Comparison of ENCODE assay signal across 8 mouse cellular contexts in the genomic region with DNA sequence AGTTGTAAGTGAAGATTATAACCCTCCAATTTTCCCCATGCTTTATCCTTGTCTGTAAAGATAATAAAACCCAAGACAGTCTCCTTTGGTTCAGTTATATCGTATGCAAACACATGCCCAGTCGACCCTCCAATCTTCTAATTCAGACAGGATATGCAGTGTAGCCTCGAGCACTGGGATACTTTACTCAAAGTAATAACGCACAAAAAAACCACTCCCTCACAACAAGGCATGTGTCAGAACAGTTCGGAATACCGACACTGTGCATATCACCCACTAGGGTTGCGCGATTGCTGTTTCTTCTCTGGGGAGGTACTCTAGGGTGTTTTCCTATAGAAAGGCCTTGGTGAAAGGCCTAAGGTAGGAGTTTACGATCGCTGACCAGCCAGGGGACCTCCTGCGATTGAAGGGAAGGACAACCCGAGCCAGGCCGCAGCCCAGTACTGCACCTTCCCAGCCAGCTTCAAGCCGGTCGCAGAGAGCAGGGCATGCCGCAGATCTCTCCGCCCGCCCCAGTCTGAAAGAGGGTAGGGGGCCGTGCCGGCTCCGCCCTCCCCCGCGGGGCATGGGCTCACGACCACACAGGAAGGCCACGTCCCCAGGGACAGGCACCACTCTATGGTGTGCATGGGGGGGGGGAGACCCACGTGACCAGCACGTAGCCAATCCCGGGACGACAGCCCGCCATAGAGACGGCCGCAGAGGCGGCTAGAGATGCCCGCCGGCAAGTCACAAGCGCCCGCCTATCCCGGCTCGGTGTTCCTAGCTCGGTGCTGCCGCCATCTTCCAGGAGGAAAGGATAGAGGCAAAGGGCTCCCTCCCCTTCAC. TPM values are rescaled to one million over a fixed set of nuclear protein-coding genes. Genes with fewer than 3 reads are reported as not detected.
A peak's percentile ranks its signal among the peaks of the same experiment; 100 is the strongest.
DNase-seq lines count a peak whose midpoint lies in the region; ATAC-seq lines count a peak whose summit lies in the region.

No protein-coding gene starts in this region.

- ATAC-seq in megakaryocyte progenitor cell, adult 5-6 weeks (replicated peaks; ENCODE audit: poor library complexity): peak; percentile 71

- peak; percentile 97 for DNase-seq in adipocyte (ENCODE audit: low spot score)
- DNase-seq in embryo, embryonic 10 days (ENCODE audit: low spot score): peak; percentile 97
- DNase-seq in gastrocnemius, postnatal 10 days: peak; percentile 98
- peak; percentile 97 for DNase-seq in induced T-regulatory cell, adult 2 months (ENCODE audit: low read depth)
- peak; percentile 96 to 98 for DNase-seq in left cerebral cortex, adult 9 months (ENCODE audit: low spot score in 2 of 2)
- DNase-seq in right cerebral cortex, postnatal 25 days: peak; percentile 98
- peak; percentile 97 to 99 for DNase-seq in urinary bladder, postnatal 4 days (ENCODE audit: low spot score in 2 of 2)

RNA-seq across cellular contexts. Expression of a gene that starts 0.6 kb away (rescaled TPM):
- 100 to 1,000 TPM; 229 to 252 TPM for total RNA-seq in gastrocnemius, postnatal 10 days (2021)
- total RNA-seq in megakaryocyte progenitor cell, adult 5-6 weeks (2015): 153 and 154 TPM in 2 replicates
- total RNA-seq in megakaryocyte progenitor cell, adult 5-6 weeks (2017): 115 and 138 TPM in 2 replicates

RNA-seq across cellular contexts. Expression of a gene that starts 33.9 kb away (rescaled TPM):
- 10 to 100 TPM; 14.9 to 18.4 TPM for total RNA-seq in gastrocnemius, postnatal 10 days (2021)
- total RNA-seq in megakaryocyte progenitor cell, adult 5-6 weeks (2015): 2.6 and 5.0 TPM in 2 replicates
- total RNA-seq in megakaryocyte progenitor cell, adult 5-6 weeks (2017): 1.0 and 1.1 TPM in 2 replicates

Comparison
In these comparisons a context has a peak if more than half of its experiments do, and no peak if none do; other contexts are left out.
1. Peak in every context shown above with its lines: DNase-seq and ATAC-seq.